Mouse (Mus musculus) right cerebral cortex, postnatal 14 days (tissue): ENCODE data around the gene Rab38.

ENCODE experiments used
- DNase-seq: peaks from one replicate; pipeline ENCODE4 v3.0.0; 2022

Gene Rab38

DNA sequence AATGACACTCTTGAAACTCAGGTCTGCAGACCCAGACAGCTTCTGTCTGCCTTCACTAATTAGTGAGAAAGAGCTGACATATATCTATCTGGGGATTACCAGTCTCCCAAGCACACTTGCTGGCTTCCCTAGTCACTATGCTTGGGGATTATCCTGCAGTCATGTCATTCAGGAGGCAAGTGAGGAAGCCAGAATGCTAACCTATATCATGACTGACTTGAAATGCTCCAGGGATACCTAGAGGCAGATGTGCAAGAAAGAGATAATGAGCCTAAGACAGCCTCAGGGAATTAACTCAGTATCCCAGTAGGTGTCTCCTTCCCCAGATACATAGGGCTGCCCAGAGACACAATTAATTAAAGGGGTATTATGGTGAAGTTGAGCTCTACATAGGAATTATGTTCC is 106.1 kb downstream of the Rab38 start:
- no peak for DNase-seq

DNA sequence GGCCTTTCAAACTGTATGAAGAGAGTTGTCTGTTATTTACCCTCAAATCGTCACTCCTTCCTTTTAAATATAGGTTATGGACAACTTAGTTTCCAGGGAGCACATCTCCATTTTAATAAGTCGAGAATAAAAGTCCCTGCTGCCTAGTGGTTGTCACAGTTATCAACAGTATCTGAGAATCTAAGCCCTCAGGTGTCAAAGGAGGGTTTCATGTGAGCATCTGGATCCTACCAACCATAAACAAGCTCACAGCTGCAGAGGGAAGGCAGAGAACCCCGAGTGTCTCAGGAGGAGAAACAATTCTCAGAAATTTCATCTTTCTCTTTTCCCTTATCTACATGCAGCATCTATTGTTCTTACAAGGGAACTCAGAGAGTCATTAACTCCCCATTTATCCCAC is 106.7 kb downstream of the Rab38 start:
- DNase-seq, result no peak
